Mouse (Mus musculus) heart, postnatal 0 days (tissue): ENCODE results near the gene Nlgn1. TPM values are rescaled to one million over a fixed set of nuclear protein-coding genes. Genes with fewer than 3 reads are reported as not detected.

Experiments used
- ATAC-seq: fragments of 200-750 bp; cut with Nextera tagmentation; 2 replicates; pipeline ENCODE4 v1.8.0; 2017; ENCODE audit warnings: low read depth, moderate number of reproducible peaks, moderate library complexity; ENCODE audit not compliant: insufficient read depth
- DNase-seq: peaks from one replicate; pipeline ENCODE4 v3.0.0-alpha.2; 2016; ENCODE audit warnings: low spot score
- H3K27ac ChIP-seq: fragments of 300-500 bp; sonication (generic); 2 replicates; pipeline ENCODE4 v1.5.1; 2014; ENCODE audit warnings: low read depth, mild to moderate bottlenecking
- H3K27me3 ChIP-seq: fragments of 300-500 bp; sonication (generic); 2 replicates; pipeline ENCODE4 v1.6.1; 2014; ENCODE audit warnings: low read length, mixed read lengths; ENCODE audit not compliant: control insufficient read depth, insufficient read depth
- H3K36me3 ChIP-seq: fragments of 300-500 bp; sonication (generic); replicated peaks from 2 replicates; pipeline ENCODE4 v1.6.1; 2014; ENCODE audit warnings: low read length, mixed read lengths; ENCODE audit not compliant: control insufficient read depth, insufficient read depth
- H3K4me1 ChIP-seq: fragments of 300-500 bp; sonication (generic); 2 replicates; pipeline ENCODE4 v1.6.1; 2014; ENCODE audit warnings: antibody characterized with exemption; ENCODE audit not compliant: control insufficient read depth, insufficient read depth
- H3K4me2 ChIP-seq: fragments of 300-500 bp; sonication (generic); 2 replicates; pipeline ENCODE4 v1.6.1; 2014; ENCODE audit warnings: low read depth, mild to moderate bottlenecking, low read length, moderate library complexity
- H3K4me3 ChIP-seq: fragments of 300-500 bp; sonication (generic); 2 replicates; pipeline ENCODE4 v1.5.1; 2014; ENCODE audit warnings: low read depth, low read length
- H3K9ac ChIP-seq: fragments of 300-500 bp; sonication (generic); replicated peaks from 2 replicates; pipeline ENCODE4 v1.6.1; 2014; ENCODE audit warnings: low read depth, low read length, mixed read lengths
- H3K9me3 ChIP-seq: fragments of 300-500 bp; sonication (generic); replicated peaks from 2 replicates; pipeline ENCODE4 v1.6.1; 2016; ENCODE audit warnings: low read length; ENCODE audit not compliant: control insufficient read depth
- CTCF ChIP-seq: IDR thresholded peaks from 2 replicates; pipeline ENCODE4 v1.5.1; 2016; ENCODE audit warnings: antibody characterized with exemption, control low read depth, low read depth
- EP300 ChIP-seq: IDR thresholded peaks from 2 replicates; pipeline ENCODE4 v1.6.1; 2016; ENCODE audit warnings: antibody characterized with exemption, low read depth
- WGBS: fragments of 180-500 bp; shearing (Covaris S2); extraction: QIAGEN DNeasy Blood & Tissue Kit; methylation state at CpG from one replicate; pipeline ENCODE4 v1.1.7; 2014; 5-methylcytosine and 5-hydroxymethylcytosine counted together
- polyA plus RNA-seq: library from polyadenylated mRNA; unstranded; fragments of >200 nt; fragmentation: Nextera tagmentation; extraction: Ambion mirVana; gene quantifications from 2 replicates; pipeline ENCODE4 v1.2.1, GENCODE M21; 2015
- total RNA-seq: library from RNA; depleted of rRNA; stranded (reverse); fragments of >200 nt; gene quantifications from 2 replicates; pipeline ENCODE4 v1.2.3, GENCODE M21; 2014; ENCODE audit warnings: low replicate concordance

Nlgn1 gene
- total and polyA plus RNA-seq, 2 experiments from 2014 or later, result 0.08 TPM

DNA sequence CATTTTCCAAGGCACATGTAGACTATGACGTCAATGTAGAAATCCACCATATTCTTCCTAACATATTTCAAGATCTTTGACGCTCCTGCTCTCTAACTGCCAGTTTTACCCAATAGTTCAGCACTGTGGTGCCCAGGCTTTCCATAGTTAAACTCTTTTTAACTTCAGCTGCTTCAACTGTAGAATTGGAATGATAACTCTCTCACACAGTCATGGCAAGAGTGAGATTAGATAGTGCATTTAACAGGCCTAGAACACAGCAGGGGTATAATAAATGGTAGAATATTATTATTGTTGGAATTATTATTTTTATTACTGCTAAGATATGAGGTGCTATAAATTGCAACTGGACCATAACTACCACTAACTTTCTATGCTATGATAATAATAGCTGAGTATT is 574.4 kb downstream of the Nlgn1 start:
- no peaks in the 10 kb centered on the region for H3K4me1 ChIP-seq
- no peaks in the 10 kb centered on the region for H3K27me3 ChIP-seq
- no peaks in the 10 kb centered on the region for H3K36me3 ChIP-seq
- no peak overlapping the region for H3K4me3 ChIP-seq
- no peak overlapping the region for H3K4me2 ChIP-seq
- no peaks in the 10 kb centered on the region for H3K9me3 ChIP-seq
- no peak overlapping the region for H3K9ac ChIP-seq
- no peak for ATAC-seq
- TF ChIP-seq EP300, result no peak
- no peak for TF ChIP-seq CTCF
- WGBS, result 87% methylated on average over 2 of the region's 2 CpGs
- no peak overlapping the region for H3K27ac ChIP-seq
- no peak for DNase-seq

DNA sequence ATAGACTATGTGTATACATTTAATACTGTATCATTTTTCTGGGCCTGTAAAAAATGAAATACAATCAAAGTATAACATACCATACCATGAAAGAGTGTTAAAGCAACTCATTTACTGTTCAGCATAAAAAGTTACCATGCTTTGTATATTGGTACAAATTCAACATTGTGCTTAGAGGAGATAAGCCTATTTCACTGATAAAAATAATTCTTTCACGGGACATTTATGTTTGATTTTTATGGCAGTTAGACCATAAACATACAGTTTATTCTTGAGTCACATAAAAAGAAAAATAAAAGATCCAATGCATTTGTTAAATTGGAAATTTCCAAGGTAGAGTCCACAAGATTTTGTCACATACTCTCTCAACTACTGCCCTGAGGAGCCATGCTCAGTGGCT is 608.1 kb downstream of the Nlgn1 start:
- Histone ChIP-seq H3K36me3 (no peaks in the 10 kb centered on the region), H3K4me2 (no peak overlapping the region), H3K9me3 (no peaks in the 10 kb centered on the region), H3K27me3 (no peaks in the 10 kb centered on the region), H3K27ac (no peak overlapping the region), H3K4me3 (no peak overlapping the region), H3K9ac (no peak overlapping the region), H3K4me1 (no peaks in the 10 kb centered on the region)
- TF ChIP-seq CTCF (no peak), EP300 (no peak)
- DNase-seq (no peak), ATAC-seq (no peak)
- WGBS, result 54% methylated on average over 1 of the region's 1 CpGs

DNA sequence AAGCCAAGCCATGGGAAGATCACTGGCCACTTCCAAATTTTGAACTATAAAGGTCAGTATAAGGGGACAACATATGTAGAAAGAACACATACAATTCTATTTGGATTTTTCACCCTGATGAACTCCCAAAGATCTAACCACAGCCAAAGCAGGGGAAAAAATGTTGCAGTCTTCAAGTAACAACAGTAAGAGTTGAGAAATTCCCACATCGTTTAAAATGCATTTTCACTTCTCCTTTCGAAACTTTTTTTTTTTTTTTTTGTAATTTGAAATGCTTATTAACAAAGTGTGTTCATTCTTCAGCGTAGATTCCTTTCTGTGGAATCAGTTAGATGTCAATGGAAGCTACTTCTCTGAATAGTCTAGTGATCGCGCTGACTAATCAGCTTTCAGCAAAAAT is 610.8 kb downstream of the Nlgn1 start:
- ATAC-seq, result no peak
- no peaks in the 10 kb centered on the region for H3K9me3 ChIP-seq
- H3K27ac ChIP-seq, result no peak overlapping the region
- H3K4me2 ChIP-seq, result no peak overlapping the region
- DNase-seq, result no peak
- H3K36me3 ChIP-seq, result no peaks in the 10 kb centered on the region
- no peaks in the 10 kb centered on the region for H3K27me3 ChIP-seq
- 79% methylated on average over 5 of the region's 5 CpGs for WGBS
- H3K4me3 ChIP-seq, result no peak overlapping the region
- no peak overlapping the region for H3K9ac ChIP-seq
- TF ChIP-seq CTCF (no peak), EP300 (no peak)
- no peaks in the 10 kb centered on the region for H3K4me1 ChIP-seq

DNA sequence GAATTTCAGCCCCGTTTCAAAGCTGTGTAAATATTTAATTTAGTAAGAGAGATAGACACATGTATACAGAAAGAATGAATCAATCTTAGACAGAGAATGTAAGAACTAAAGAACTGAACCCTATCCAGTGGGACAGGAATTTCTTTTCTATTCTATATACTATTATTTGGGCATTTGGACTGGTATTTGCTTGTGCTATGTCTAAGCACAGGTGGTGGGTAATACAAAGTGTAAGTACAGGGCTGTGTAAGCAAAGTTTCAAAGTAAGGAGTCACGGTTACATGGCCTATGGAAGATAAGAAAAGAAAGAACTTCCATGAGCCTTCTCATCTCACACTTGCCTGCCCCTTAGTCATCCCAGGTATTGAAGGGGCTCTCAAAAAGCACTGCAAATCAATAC is 624.9 kb downstream of the Nlgn1 start:
- Histone ChIP-seq H3K4me1 (no peaks in the 10 kb centered on the region), H3K9ac (no peak overlapping the region), H3K4me3 (no peak overlapping the region), H3K4me2 (no peak overlapping the region), H3K27ac (no peak overlapping the region), H3K27me3 (no peaks in the 10 kb centered on the region), H3K9me3 (no peaks in the 10 kb centered on the region), H3K36me3 (no peaks in the 10 kb centered on the region)
- DNase-seq, result no peak
- no peak for ATAC-seq
- 47% methylated on average over 2 of the region's 2 CpGs for WGBS
- TF ChIP-seq EP300, result no peak
- TF ChIP-seq CTCF, result no peak

DNA sequence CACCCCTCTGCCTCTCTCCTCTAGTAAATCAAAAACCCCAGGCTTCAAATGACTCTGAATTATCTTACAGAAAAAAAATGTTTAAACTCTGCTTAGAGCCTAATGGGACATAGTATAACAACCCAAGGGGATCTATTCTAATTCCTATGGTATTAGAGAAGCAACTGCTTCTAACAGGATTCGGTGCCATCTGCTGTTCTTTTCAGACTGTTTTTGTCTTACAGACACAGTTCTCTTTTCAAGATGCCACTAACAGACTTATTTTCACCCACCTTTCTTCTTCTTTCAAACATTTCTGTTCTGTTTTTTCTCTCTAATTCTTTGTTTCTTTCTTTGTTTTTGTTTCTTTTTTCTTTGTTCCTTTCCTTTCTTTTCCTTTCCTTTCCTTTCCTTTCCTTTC is 635.0 kb downstream of the Nlgn1 start:
- Histone ChIP-seq H3K4me1 (no peaks in the 10 kb centered on the region), H3K27me3 (no peaks in the 10 kb centered on the region), H3K9ac (no peak overlapping the region), H3K27ac (no peak overlapping the region), H3K9me3 (no peaks in the 10 kb centered on the region), H3K4me3 (no peak overlapping the region), H3K4me2 (no peak overlapping the region), H3K36me3 (no peaks in the 10 kb centered on the region)
- 67% methylated on average over 1 of the region's 1 CpGs for WGBS
- DNase-seq (no peak), ATAC-seq (no peak)
- no peak for TF ChIP-seq CTCF

DNA sequence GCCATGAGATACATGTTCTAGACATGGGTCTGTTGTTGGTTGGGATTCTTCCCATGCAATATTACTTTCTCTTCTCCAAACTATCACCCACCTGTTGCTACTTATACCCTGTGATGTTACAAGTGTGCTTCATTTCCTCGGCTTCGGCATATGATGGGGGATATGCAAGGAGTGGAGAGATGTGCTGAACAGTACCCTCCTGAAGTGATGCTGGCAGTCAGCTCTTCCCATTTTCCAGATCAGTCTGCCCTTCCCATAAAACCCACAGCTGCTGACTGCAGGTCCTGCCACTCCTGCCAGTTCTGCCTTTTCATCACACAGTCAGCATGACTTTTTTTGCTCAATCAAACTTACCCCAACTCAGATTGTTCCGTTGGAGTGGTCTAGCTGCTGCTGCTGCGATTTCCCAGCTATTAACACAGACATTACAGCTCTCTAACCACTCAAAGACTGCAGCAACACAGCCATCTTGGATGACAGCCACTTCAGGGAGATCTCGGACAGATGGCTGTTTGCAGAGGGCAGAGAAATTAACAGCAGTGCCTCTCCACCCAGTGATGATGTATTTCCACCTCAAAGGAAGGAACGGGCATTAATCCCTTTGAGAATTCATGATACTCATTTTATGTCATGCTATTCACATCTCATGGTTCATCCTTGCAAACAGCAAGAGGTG is 643.3 kb downstream of the Nlgn1 start:
- H3K9ac ChIP-seq, result no peak overlapping the region
- DNase-seq (no peak), ATAC-seq (no peak)
- TF ChIP-seq EP300 (no peak), CTCF (no peak)
- no peaks in the 10 kb centered on the region for H3K36me3 ChIP-seq
- WGBS, result 56% methylated on average over 6 of the region's 6 CpGs
- no peaks in the 10 kb centered on the region for H3K4me1 ChIP-seq
- H3K9me3 ChIP-seq, result no peaks in the 10 kb centered on the region
- H3K4me2 ChIP-seq, result no peak overlapping the region
- H3K27ac ChIP-seq, result no peak overlapping the region
- no peaks in the 10 kb centered on the region for H3K27me3 ChIP-seq
- H3K4me3 ChIP-seq, result no peak overlapping the region
